8 mouse cellular contexts compared by ENCODE assay signal in the genomic region with DNA sequence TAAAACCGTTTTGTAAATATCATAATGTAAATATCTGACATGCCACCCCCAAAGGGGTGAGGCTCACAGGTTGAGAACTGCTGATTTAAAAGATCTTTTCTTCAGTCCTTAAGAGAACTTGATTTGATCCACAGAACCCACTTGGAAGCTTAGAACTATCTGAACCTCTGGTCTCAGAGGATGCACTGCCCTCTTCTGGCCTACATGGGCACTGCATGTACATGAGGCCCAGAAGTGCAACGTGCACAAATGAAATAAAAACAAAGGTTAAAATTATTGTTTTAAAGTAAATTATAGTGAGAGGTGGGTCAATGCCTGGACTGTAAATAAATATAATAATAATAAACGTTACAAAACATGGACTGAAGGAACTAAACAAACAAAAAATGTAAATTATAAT.
DNase-seq lines count a peak whose midpoint lies in the region; ATAC-seq and TF ChIP-seq lines count a peak whose summit lies in the region.
"Had no signal": no experiment of that assay in that cellular context is flagged by ENCODE, and none has a peak within 500 bp of the region (broad histone marks: within the 10 kb centered on the region; RNA-seq: fewer than 3 reads in every experiment).

No protein-coding gene starts in this region.

- no peaks in the 10 kb centered on the region for H3K9me3 ChIP-seq in kidney, postnatal 0 days (replicated peaks; ENCODE audit: low read length)
- no peaks in the 10 kb centered on the region for H3K9me3 ChIP-seq in kidney, embryonic 14.5 days (ENCODE audit: control insufficient read depth, low read length)
- H3K9me3 ChIP-seq: midbrain, embryonic 12.5 days had no signal

- no peaks in the 10 kb centered on the region for H3K4me1 ChIP-seq in kidney, postnatal 0 days (replicated peaks; ENCODE audit: insufficient read depth, low read length)
- no peaks in the 10 kb centered on the region for H3K4me1 ChIP-seq in kidney, embryonic 14.5 days (ENCODE audit: control insufficient read depth, insufficient read depth, low read length)

- ATAC-seq in kidney, postnatal 0 days (replicated peaks; ENCODE audit: low FRiP score, low read depth): no peak
- ATAC-seq in kidney, embryonic 14.5 days (ENCODE audit: low FRiP score, low TSS enrichment): no peak

- no peak overlapping the region for H3K27ac ChIP-seq in kidney, postnatal 0 days
- H3K27ac ChIP-seq in kidney, embryonic 14.5 days (ENCODE audit: low read depth, low read length): no peak overlapping the region
- H3K27ac ChIP-seq: midbrain, embryonic 12.5 days had no signal

- peak; percentile 70 for TF ChIP-seq CTCF in kidney, postnatal 0 days (IDR thresholded peaks at IDR 0.05; ENCODE audit: low read depth)

- no peaks in the 10 kb centered on the region for H3K36me3 ChIP-seq in kidney, postnatal 0 days (ENCODE audit: insufficient read depth, low read length)
- H3K36me3 ChIP-seq in kidney, embryonic 14.5 days (ENCODE audit: control insufficient read depth, insufficient read depth, low read length): no peaks in the 10 kb centered on the region
- H3K36me3 ChIP-seq: midbrain, embryonic 12.5 days had no signal

- H3K4me2 ChIP-seq in kidney, postnatal 0 days (ENCODE audit: low read length): no peak overlapping the region
- H3K4me2 ChIP-seq in kidney, embryonic 14.5 days (replicated peaks; ENCODE audit: low read depth, low read length): no peak overlapping the region
- H3K4me2 ChIP-seq: midbrain, embryonic 12.5 days had no signal

- WGBS in kidney, postnatal 0 days: 55% methylated on average over 3 of the region's 3 CpGs
- WGBS in kidney, embryonic 14.5 days: 54% methylated on average over 3 of the region's 3 CpGs

- H3K9ac ChIP-seq in kidney, postnatal 0 days (ENCODE audit: low read depth, low read length): no peak overlapping the region
- no peak overlapping the region for H3K9ac ChIP-seq in kidney, embryonic 14.5 days (ENCODE audit: low read depth, low read length)
- H3K9ac ChIP-seq: midbrain, embryonic 12.5 days had no signal

- peak; percentile 8 for DNase-seq in kidney, postnatal 0 days (ENCODE audit: low spot score)
- peak; percentile 29 for DNase-seq in MEL-GATA-1-ER (ENCODE audit: extremely low read depth, low read depth)
- DNase-seq in c-Kit-negative CD71-positive TER-119-positive erythroid progenitor cells, embryonic 14.5 days (ENCODE audit: low read depth, low spot score): peak; percentile 6
- DNase-seq in kidney, postnatal 10 days: peak; percentile 48
- no peak for DNase-seq in spleen, adult 12 weeks (ENCODE audit: low spot score)
- DNase-seq in gastrocnemius, adult 8-10 months (ENCODE audit: low spot score in 2 of 2): no peak

- no peaks in the 10 kb centered on the region for H3K27me3 ChIP-seq in kidney, postnatal 0 days (ENCODE audit: insufficient read depth, low read length)
- H3K27me3 ChIP-seq in kidney, embryonic 14.5 days (ENCODE audit: control insufficient read depth, insufficient read depth, low read length): no peaks in the 10 kb centered on the region
- H3K27me3 ChIP-seq: midbrain, embryonic 12.5 days had no signal

- no peak overlapping the region for H3K4me3 ChIP-seq in kidney, postnatal 0 days (replicated peaks; ENCODE audit: low read depth, low read length)
- H3K4me3 ChIP-seq in kidney, embryonic 14.5 days (ENCODE audit: low read length): no peak overlapping the region
- H3K4me3 ChIP-seq: midbrain, embryonic 12.5 days had no signal

Comparison
In these comparisons a context has a peak if more than half of its experiments do, and no peak if none do; other contexts are left out.
1. DNase-seq: peak in kidney, postnatal 0 days (single experiment), MEL-GATA-1-ER (single experiment), c-Kit-negative CD71-positive TER-119-positive erythroid progenitor cells, embryonic 14.5 days (single experiment) and kidney, postnatal 10 days (single experiment); none in spleen, adult 12 weeks (single experiment) and gastrocnemius, adult 8-10 months (0 of 2).